Mouse (Mus musculus) embryonic facial prominence, embryonic 10.5 days (tissue): Measurements from ENCODE around the gene Hpcal1. TPM values are rescaled to one million over a fixed set of nuclear protein-coding genes. Genes with fewer than 3 reads are reported as not detected.

ENCODE experiments used
- DNase-seq: peaks from one replicate; pipeline ENCODE4 v3.0.0-alpha.2; 2017; ENCODE audit warnings: low spot score
- H3K27ac ChIP-seq: fragments of 300-500 bp; sonication (generic); replicated peaks from 2 replicates; pipeline ENCODE4 v1.5.1; 2016; ENCODE audit warnings: mild to moderate bottlenecking
- H3K27me3 ChIP-seq: fragments of 300-500 bp; sonication (generic); replicated peaks from 2 replicates; pipeline ENCODE4 v1.6.1; 2016; ENCODE audit warnings: low read depth, mild to moderate bottlenecking; ENCODE audit not compliant: poor library complexity, severe bottlenecking
- H3K36me3 ChIP-seq: fragments of 300-500 bp; sonication (generic); replicated peaks from 2 replicates; pipeline ENCODE4 v1.6.1; 2016; ENCODE audit warnings: mild to moderate bottlenecking, moderate library complexity
- H3K4me1 ChIP-seq: fragments of 300-500 bp; sonication (generic); 2 replicates; pipeline ENCODE4 v1.6.1; 2016
- H3K4me3 ChIP-seq: fragments of 300-500 bp; sonication (generic); 2 replicates; pipeline ENCODE4 v1.5.1; 2016; ENCODE audit warnings: mild to moderate bottlenecking, moderate library complexity
- H3K9me3 ChIP-seq: fragments of 300-500 bp; sonication (generic); 2 replicates; pipeline ENCODE4 v1.6.1; 2016; ENCODE audit warnings: mild to moderate bottlenecking
- WGBS: fragments of 180-500 bp; shearing (Covaris S2); methylation state at CpG from one replicate; pipeline ENCODE4 v1.1.7; 2016; 5-methylcytosine and 5-hydroxymethylcytosine counted together
- polyA plus RNA-seq: library from polyadenylated mRNA; unstranded; fragments of >200 nt; fragmentation: Nextera tagmentation; extraction: Ambion mirVana; gene quantifications from 2 replicates; pipeline ENCODE4 v1.2.1, GENCODE M21; 2016

The Hpcal1 gene
- polyA plus RNA-seq: 34.2 and 37.4 TPM in 2 replicates

GRCm38 (mm10) chr12:17690564-17691281 is at the start of gene Hpcal1:
TSS of gene Hpcal1 (plus strand) at chr12:17690856.
- peak; percentile 97 for DNase-seq
- H3K9me3 ChIP-seq: no peaks in the 10 kb centered on the region
- peaks cover 9% of the 10 kb centered on the region; the same call in 1 of the 2 replicates for H3K27me3 ChIP-seq
- H3K4me1 ChIP-seq: peaks cover 54% of the 10 kb centered on the region
- H3K27ac ChIP-seq: peak within 1 kb of the TSS; percentile 89
- no peaks in the 10 kb centered on the region for H3K36me3 ChIP-seq
- peak within 1 kb of the TSS; percentile 85 for H3K4me3 ChIP-seq
- under 1% methylated on average over 72 of the region's 72 CpGs for WGBS

GRCm38 (mm10) chr12:17641269-17641668 is 49.4 kb upstream of the Hpcal1 start:
- no peaks in the 10 kb centered on the region for H3K27me3 ChIP-seq
- no peak for DNase-seq
- H3K4me1 ChIP-seq: no peaks in the 10 kb centered on the region
- 0 out of 2 replicates have a peak, but pooled peaks cover under 1% of the 10 kb centered on the region for H3K9me3 ChIP-seq
- 83% methylated on average over 4 of the region's 4 CpGs for WGBS
- no peak overlapping the region for H3K4me3 ChIP-seq
- H3K27ac ChIP-seq: no peak overlapping the region
- H3K36me3 ChIP-seq: no peaks in the 10 kb centered on the region

- Histone ChIP-seq H3K27ac (no peak overlapping the region), H3K9me3 (no peaks in the 10 kb centered on the region), H3K27me3 (no peaks in the 10 kb centered on the region), H3K36me3 (no peaks in the 10 kb centered on the region), H3K4me3 (no peak overlapping the region), H3K4me1 (no peaks in the 10 kb centered on the region)
- no peak for DNase-seq
- 76% methylated on average over 12 of the region's 12 CpGs for WGBS
Observed at GRCm38 (mm10) chr12:17644385-17645222, 46.1 kb upstream of the Hpcal1 start.

- H3K36me3 ChIP-seq: no peaks in the 10 kb centered on the region
- no peaks in the 10 kb centered on the region for H3K9me3 ChIP-seq
- no peaks in the 10 kb centered on the region for H3K27me3 ChIP-seq
- DNase-seq: no peak
- 75% methylated on average over 6 of the region's 6 CpGs for WGBS
- H3K27ac ChIP-seq: no peak overlapping the region
- H3K4me1 ChIP-seq: no peaks in the 10 kb centered on the region
- H3K4me3 ChIP-seq: no peak overlapping the region
Observed at GRCm38 (mm10) chr12:17646457-17646856, 44.2 kb upstream of the Hpcal1 start.

- WGBS: 75% methylated on average over 7 of the region's 7 CpGs
- Histone ChIP-seq H3K4me1 (peaks cover 6% of the 10 kb centered on the region), H3K27me3 (no peaks in the 10 kb centered on the region), H3K4me3 (no peak overlapping the region), H3K36me3 (no peaks in the 10 kb centered on the region), H3K9me3 (peaks cover 7% of the 10 kb centered on the region; the same call in 1 of the 2 replicates), H3K27ac (no peak overlapping the region)
- no peak for DNase-seq
Observed at GRCm38 (mm10) chr12:17651223-17652095, 39.2 kb upstream of the Hpcal1 start.

- Histone ChIP-seq H3K36me3 (no peaks in the 10 kb centered on the region), H3K4me1 (peaks cover 6% of the 10 kb centered on the region), H3K27ac (no peak overlapping the region), H3K27me3 (no peaks in the 10 kb centered on the region), H3K9me3 (peaks cover 10% of the 10 kb centered on the region; the same call in 1 of the 2 replicates), H3K4me3 (no peak overlapping the region)
- 53% methylated on average over 8 of the region's 8 CpGs for WGBS
- no peak for DNase-seq
Observed at GRCm38 (mm10) chr12:17652216-17653050, 38.2 kb upstream of the Hpcal1 start.

- H3K4me3 ChIP-seq: no peak overlapping the region
- H3K4me1 ChIP-seq: peaks cover 6% of the 10 kb centered on the region
- 93% methylated on average over 3 of the region's 3 CpGs for WGBS
- H3K27ac ChIP-seq: no peak overlapping the region
- H3K9me3 ChIP-seq: peaks cover 10% of the 10 kb centered on the region; the same call in 1 of the 2 replicates
- no peak for DNase-seq
- no peaks in the 10 kb centered on the region for H3K27me3 ChIP-seq
- no peaks in the 10 kb centered on the region for H3K36me3 ChIP-seq
Observed at GRCm38 (mm10) chr12:17653051-17653783, 37.4 kb upstream of the Hpcal1 start.

GRCm38 (mm10) chr12:17657561-17658195 is 33.0 kb upstream of the Hpcal1 start:
- Histone ChIP-seq H3K27ac (no peak overlapping the region), H3K36me3 (no peaks in the 10 kb centered on the region), H3K9me3 (peaks cover 10% of the 10 kb centered on the region; the same call in 1 of the 2 replicates), H3K4me1 (peaks cover 9% of the 10 kb centered on the region), H3K27me3 (no peaks in the 10 kb centered on the region), H3K4me3 (no peak overlapping the region)
- no peak for DNase-seq
- WGBS: 89% methylated on average over 7 of the region's 7 CpGs

- peaks cover 9% of the 10 kb centered on the region for H3K4me1 ChIP-seq
- DNase-seq: no peak
- WGBS: 68% methylated on average over 5 of the region's 5 CpGs
Observed at GRCm38 (mm10) chr12:17658521-17658920, 32.1 kb upstream of the Hpcal1 start.

GRCm38 (mm10) chr12:17661483-17661920 is 29.2 kb upstream of the Hpcal1 start:
- peaks cover 9% of the 10 kb centered on the region for H3K4me1 ChIP-seq
- no peaks in the 10 kb centered on the region for H3K36me3 ChIP-seq
- H3K9me3 ChIP-seq: 0 out of 2 replicates have a peak, but pooled peaks cover 3% of the 10 kb centered on the region
- WGBS: 6% methylated on average over 4 of the region's 4 CpGs
- H3K27me3 ChIP-seq: no peaks in the 10 kb centered on the region
- H3K4me3 ChIP-seq: no peak overlapping the region
- DNase-seq: peak; percentile 34
- 0 out of 2 replicates have a peak overlapping the region, but pooled peaks have one; percentile 30 for H3K27ac ChIP-seq

More at GRCm38 (mm10) chr12:17658521-17658920, 32.1 kb upstream of the Hpcal1 start:
- Histone ChIP-seq H3K4me3 (no peak overlapping the region), H3K27ac (no peak overlapping the region), H3K9me3 (peaks cover 10% of the 10 kb centered on the region; the same call in 1 of the 2 replicates), H3K27me3 (no peaks in the 10 kb centered on the region), H3K36me3 (no peaks in the 10 kb centered on the region)
